Mouse (Mus musculus): ENCODE measurements around the gene Duox2. TPM values are rescaled to one million over a fixed set of nuclear protein-coding genes. Genes with fewer than 3 reads are reported as not detected.
"Not testable (repeated sequence)": the region's sequence is repeated elsewhere in the genome, so short reads cannot be mapped to it uniquely, and the experiment has no call there.

Gene Duox2
- total and polyA plus RNA-seq, 3 experiments, result 0.16 TPM; not detected in 2

- H3K27me3 ChIP-seq (ENCODE audit: insufficient read depth, low read length), result peaks cover 10% of the 10 kb centered on the region
- no peak for DNase-seq (ENCODE audit: low spot score)
- ATAC-seq (ENCODE audit: extremely low read depth, insufficient number of reproducible peaks, low FRiP score, poor library complexity, severe bottlenecking), result no peak
Observed at GRCm38 (mm10) chr2:122332222-122332621, 34.0 kb upstream of the Duox2 start.

GRCm38 (mm10) chr2:122330317-122330716 is 32.1 kb upstream of the Duox2 start:
- ATAC-seq (ENCODE audit: extremely low read depth, insufficient number of reproducible peaks, low FRiP score, poor library complexity, severe bottlenecking); H3K4me3 ChIP-seq (ENCODE audit: low read depth, low read length); H3K27me3 ChIP-seq (ENCODE audit: insufficient read depth, low read length); H3K9me3 ChIP-seq (replicated peaks); H3K4me1 ChIP-seq (ENCODE audit: insufficient read depth, low read depth, low read length); DNase-seq (ENCODE audit: low spot score); H3K36me3 ChIP-seq (replicated peaks): not testable (repeated sequence)

More at GRCm38 (mm10) chr2:122332222-122332621, 34.0 kb upstream of the Duox2 start:
- no peak overlapping the region for H3K4me3 ChIP-seq (ENCODE audit: low read depth, low read length)
- no peak for TF ChIP-seq GATA1 (IDR thresholded peaks at IDR 0.05; ENCODE audit: borderline replicate concordance, low read length)
- H3K36me3 ChIP-seq (replicated peaks), result no peaks in the 10 kb centered on the region
- no peaks in the 10 kb centered on the region for H3K9me3 ChIP-seq (replicated peaks)
- no peaks in the 10 kb centered on the region for H3K4me1 ChIP-seq (ENCODE audit: insufficient read depth, low read depth, low read length)

GRCm38 (mm10) chr2:122327986-122328385 is 29.7 kb upstream of the Duox2 start:
- no peaks in the 10 kb centered on the region for H3K36me3 ChIP-seq (replicated peaks)
- TF ChIP-seq GATA2 (IDR thresholded peaks at IDR 0.05; ENCODE audit: borderline replicate concordance, low read depth, low read length) (no peak), TAL1 (conservative IDR thresholded peaks at IDR 0.05; ENCODE audit: low read depth, low read length) (no peak), CTCF (IDR thresholded peaks at IDR 0.05; ENCODE audit: low read depth, low read length) (no peak), POLR2AphosphoS5 (IDR thresholded peaks at IDR 0.05; ENCODE audit: insufficient replicate concordance, low read depth, low read length) (no peak), GATA1 (IDR thresholded peaks at IDR 0.05; ENCODE audit: borderline replicate concordance, low read length) (no peak)
- no peaks in the 10 kb centered on the region for H3K4me1 ChIP-seq (ENCODE audit: insufficient read depth, low read depth, low read length)
- peaks cover 12% of the 10 kb centered on the region for H3K27me3 ChIP-seq (ENCODE audit: insufficient read depth, low read length)
- DNase-seq (ENCODE audit: low spot score) (no peak), ATAC-seq (ENCODE audit: extremely low read depth, insufficient number of reproducible peaks, low FRiP score, poor library complexity, severe bottlenecking) (no peak)
- H3K9me3 ChIP-seq (replicated peaks), result no peaks in the 10 kb centered on the region
- no peak overlapping the region for H3K4me3 ChIP-seq (ENCODE audit: low read depth, low read length)

GRCm38 (mm10) chr2:122325361-122325760 is 27.1 kb upstream of the Duox2 start:
- Histone ChIP-seq H3K4me3 (ENCODE audit: low read depth, low read length) (no peak overlapping the region), H3K9me3 (replicated peaks) (no peaks in the 10 kb centered on the region), H3K36me3 (replicated peaks) (no peaks in the 10 kb centered on the region), H3K4me1 (ENCODE audit: insufficient read depth, low read depth, low read length) (no peaks in the 10 kb centered on the region), H3K27me3 (ENCODE audit: insufficient read depth, low read length) (peaks cover 12% of the 10 kb centered on the region)
- TF ChIP-seq POLR2AphosphoS5 (IDR thresholded peaks at IDR 0.05; ENCODE audit: insufficient replicate concordance, low read depth, low read length), result no peak
- no peak for TF ChIP-seq GATA2 (IDR thresholded peaks at IDR 0.05; ENCODE audit: borderline replicate concordance, low read depth, low read length)
- no peak for TF ChIP-seq TAL1 (conservative IDR thresholded peaks at IDR 0.05; ENCODE audit: low read depth, low read length)
- TF ChIP-seq CTCF (IDR thresholded peaks at IDR 0.05; ENCODE audit: low read depth, low read length), result no peak
- no peak for TF ChIP-seq GATA1 (IDR thresholded peaks at IDR 0.05; ENCODE audit: borderline replicate concordance, low read length)
- DNase-seq (ENCODE audit: low spot score) (no peak), ATAC-seq (ENCODE audit: extremely low read depth, insufficient number of reproducible peaks, low FRiP score, poor library complexity, severe bottlenecking) (no peak)

GRCm38 (mm10) chr2:122324586-122324985 is 26.3 kb upstream of the Duox2 start:
- TF ChIP-seq GATA2 (IDR thresholded peaks at IDR 0.05; ENCODE audit: borderline replicate concordance, low read depth, low read length) (no peak), GATA1 (IDR thresholded peaks at IDR 0.05; ENCODE audit: borderline replicate concordance, low read length) (no peak), POLR2AphosphoS5 (IDR thresholded peaks at IDR 0.05; ENCODE audit: insufficient replicate concordance, low read depth, low read length) (no peak), TAL1 (conservative IDR thresholded peaks at IDR 0.05; ENCODE audit: low read depth, low read length) (no peak), CTCF (IDR thresholded peaks at IDR 0.05; ENCODE audit: low read depth, low read length) (no peak)

GRCm38 (mm10) chr2:122323960-122324359 is 25.7 kb upstream of the Duox2 start:
- Histone ChIP-seq H3K4me3 (ENCODE audit: low read depth, low read length) (no peak overlapping the region), H3K4me1 (ENCODE audit: insufficient read depth, low read depth, low read length) (no peaks in the 10 kb centered on the region), H3K27me3 (ENCODE audit: insufficient read depth, low read length) (peaks cover 14% of the 10 kb centered on the region), H3K36me3 (replicated peaks) (no peaks in the 10 kb centered on the region), H3K9me3 (replicated peaks) (no peaks in the 10 kb centered on the region)
- no peak for DNase-seq (ENCODE audit: low spot score)
- TF ChIP-seq TAL1 (conservative IDR thresholded peaks at IDR 0.05; ENCODE audit: low read depth, low read length) (no peak), GATA2 (IDR thresholded peaks at IDR 0.05; ENCODE audit: borderline replicate concordance, low read depth, low read length) (no peak), GATA1 (IDR thresholded peaks at IDR 0.05; ENCODE audit: borderline replicate concordance, low read length) (no peak)
- no peak for ATAC-seq (ENCODE audit: extremely low read depth, insufficient number of reproducible peaks, low FRiP score, poor library complexity, severe bottlenecking)

More at GRCm38 (mm10) chr2:122324586-122324985, 26.3 kb upstream of the Duox2 start:
- H3K9me3 ChIP-seq (replicated peaks), result no peaks in the 10 kb centered on the region
- peaks cover 12% of the 10 kb centered on the region for H3K27me3 ChIP-seq (ENCODE audit: insufficient read depth, low read length)
- no peak overlapping the region for H3K4me3 ChIP-seq (ENCODE audit: low read depth, low read length)
- no peaks in the 10 kb centered on the region for H3K36me3 ChIP-seq (replicated peaks)
- no peaks in the 10 kb centered on the region for H3K4me1 ChIP-seq (ENCODE audit: insufficient read depth, low read depth, low read length)
- ATAC-seq (ENCODE audit: extremely low read depth, insufficient number of reproducible peaks, low FRiP score, poor library complexity, severe bottlenecking), result no peak
- no peak for DNase-seq (ENCODE audit: low spot score)

- Histone ChIP-seq H3K27me3 (ENCODE audit: insufficient read depth, low read length) (peaks cover 17% of the 10 kb centered on the region), H3K4me3 (ENCODE audit: low read depth, low read length) (no peak overlapping the region)
- TF ChIP-seq GATA1 (IDR thresholded peaks at IDR 0.05; ENCODE audit: borderline replicate concordance, low read length) (no peak), CTCF (IDR thresholded peaks at IDR 0.05; ENCODE audit: low read depth, low read length) (no peak), GATA2 (IDR thresholded peaks at IDR 0.05; ENCODE audit: borderline replicate concordance, low read depth, low read length) (no peak), TAL1 (conservative IDR thresholded peaks at IDR 0.05; ENCODE audit: low read depth, low read length) (no peak), POLR2AphosphoS5 (IDR thresholded peaks at IDR 0.05; ENCODE audit: insufficient replicate concordance, low read depth, low read length) (no peak)
Observed at GRCm38 (mm10) chr2:122317384-122317783, 19.1 kb upstream of the Duox2 start.

More at GRCm38 (mm10) chr2:122317384-122317783, 19.1 kb upstream of the Duox2 start:
- Histone ChIP-seq H3K9me3 (replicated peaks) (no peaks in the 10 kb centered on the region), H3K4me1 (ENCODE audit: insufficient read depth, low read depth, low read length) (no peaks in the 10 kb centered on the region), H3K36me3 (replicated peaks) (no peaks in the 10 kb centered on the region)
- ATAC-seq (ENCODE audit: extremely low read depth, insufficient number of reproducible peaks, low FRiP score, poor library complexity, severe bottlenecking) (no peak), DNase-seq (ENCODE audit: low spot score) (no peak)
